Mouse (Mus musculus) C2C12 (cell line): ENCODE measurements around the gene Hs3st4. TPM values are rescaled to one million over a fixed set of nuclear protein-coding genes. Genes with fewer than 3 reads are reported as not detected.

Experiments used
- H3K27me3 ChIP-seq: one replicate; pipeline ENCODE4 v1.6.1; 2011; ENCODE audit not compliant: control insufficient read depth, insufficient read depth, insufficient read length
- H3K36me3 ChIP-seq: one replicate; pipeline ENCODE4 v1.6.1; 2011; ENCODE audit not compliant: control insufficient read depth, insufficient read depth
- H3K4me3 ChIP-seq: one replicate; pipeline ENCODE4 v1.5.1; 2011; ENCODE audit warnings: mild to moderate bottlenecking, control low read depth; ENCODE audit not compliant: poor library complexity, insufficient read depth, severe bottlenecking
- H3K79me2 ChIP-seq: one replicate; pipeline ENCODE4 v1.6.1; 2011; ENCODE audit not compliant: control insufficient read depth, insufficient read depth
- H3K79me3 ChIP-seq: one replicate; pipeline ENCODE4 v1.6.1; 2011; ENCODE audit warnings: low read depth, control low read depth
- H3ac ChIP-seq: one replicate; pipeline ENCODE3; 2011; ENCODE audit warnings: low read depth; ENCODE audit not compliant: control insufficient read depth, insufficient read length
- CEBPB ChIP-seq: IDR thresholded peaks from one replicate; pipeline ENCODE4 v1.6.1; 2011; ENCODE audit warnings: low read depth, mild to moderate bottlenecking, control low read depth, moderate library complexity
- CTCF ChIP-seq: IDR thresholded peaks from one replicate; pipeline ENCODE4 v1.5.1; 2011; ENCODE audit not compliant: control insufficient read depth, insufficient read depth, insufficient read length
- FOSL1 ChIP-seq: IDR thresholded peaks from one replicate; pipeline ENCODE4 v1.8.0; 2011; ENCODE audit warnings: mild to moderate bottlenecking, low read length; ENCODE audit not compliant: poor library complexity, insufficient read depth, severe bottlenecking
- MAX ChIP-seq: IDR thresholded peaks from one replicate; pipeline ENCODE4 v1.6.1; 2011; ENCODE audit warnings: mild to moderate bottlenecking, control low read depth
- MYOD1 ChIP-seq: IDR thresholded peaks from one replicate; pipeline ENCODE4 v1.6.1; 2011; ENCODE audit warnings: low read depth; ENCODE audit not compliant: control insufficient read depth, insufficient read length
- MYOG ChIP-seq: IDR thresholded peaks from one replicate; pipeline ENCODE4 v1.6.1; 2011; ENCODE audit not compliant: control insufficient read depth, insufficient read length; ENCODE audit errors: extremely low read depth
- USF1 ChIP-seq: IDR thresholded peaks from one replicate; pipeline ENCODE4 v1.6.1; 2011; ENCODE audit warnings: low read depth, mild to moderate bottlenecking, control low read depth, moderate library complexity
- polyA plus RNA-seq: library from polyadenylated mRNA; unstranded; fragments of >200 nt; fragmentation: generic; extraction: Trizol; gene quantifications from one replicate; pipeline ENCODE4 v1.2.1, GENCODE M21; 2012; ENCODE audit warnings: missing spikeins

The Hs3st4 gene
- polyA plus RNA-seq, 1 experiment = not detected

GRCm38 (mm10) chr7:124026908-124027307 is 44.2 kb downstream of the Hs3st4 start:
- no peak for TF ChIP-seq MYOD1
- no peak for TF ChIP-seq FOSL1
- no peak for TF ChIP-seq CTCF
- no peak for TF ChIP-seq MYOG
- no peak for TF ChIP-seq USF1
- no peak for TF ChIP-seq CEBPB
- no peak for TF ChIP-seq MAX
- H3K79me2 ChIP-seq = no peaks in the 10 kb centered on the region
- no peak overlapping the region for H3K4me3 ChIP-seq
- no peaks in the 10 kb centered on the region for H3K27me3 ChIP-seq
- H3K79me3 ChIP-seq = no peaks in the 10 kb centered on the region
- no peak overlapping the region for H3ac ChIP-seq
- no peaks in the 10 kb centered on the region for H3K36me3 ChIP-seq

- H3K79me3 ChIP-seq = no peaks in the 10 kb centered on the region
- H3K36me3 ChIP-seq = no peaks in the 10 kb centered on the region
- H3K27me3 ChIP-seq = no peaks in the 10 kb centered on the region
- no peak overlapping the region for H3ac ChIP-seq
- no peak overlapping the region for H3K4me3 ChIP-seq
- TF ChIP-seq USF1 (no peak), CTCF (no peak), MAX (no peak), MYOG (no peak), FOSL1 (no peak), MYOD1 (no peak), CEBPB (no peak)
- no peaks in the 10 kb centered on the region for H3K79me2 ChIP-seq
These were observed 49.6 kb downstream of the Hs3st4 start for GRCm38 (mm10) chr7:124032236-124032635.

- Histone ChIP-seq H3K79me2 (no peaks in the 10 kb centered on the region), H3K4me3 (no peak overlapping the region), H3K79me3 (no peaks in the 10 kb centered on the region), H3K27me3 (no peaks in the 10 kb centered on the region), H3ac (no peak overlapping the region), H3K36me3 (no peaks in the 10 kb centered on the region)
- TF ChIP-seq CTCF (no peak), MYOG (no peak), FOSL1 (no peak), MAX (no peak), CEBPB (no peak), USF1 (no peak), MYOD1 (no peak)
These were observed 50.7 kb downstream of the Hs3st4 start for GRCm38 (mm10) chr7:124033332-124033731.

- no peaks in the 10 kb centered on the region for H3K27me3 ChIP-seq
- H3K79me2 ChIP-seq = no peaks in the 10 kb centered on the region
- TF ChIP-seq USF1 (no peak), MYOD1 (no peak), CTCF (no peak), CEBPB (no peak), MYOG (no peak), FOSL1 (no peak), MAX (no peak)
- no peak overlapping the region for H3ac ChIP-seq
- H3K36me3 ChIP-seq = no peaks in the 10 kb centered on the region
- H3K4me3 ChIP-seq = no peak overlapping the region
- no peaks in the 10 kb centered on the region for H3K79me3 ChIP-seq
These were observed 54.6 kb downstream of the Hs3st4 start for GRCm38 (mm10) chr7:124037281-124037700.

GRCm38 (mm10) chr7:124039142-124039541 is 56.5 kb downstream of the Hs3st4 start:
- TF ChIP-seq CEBPB = no peak
- no peak overlapping the region for H3K4me3 ChIP-seq
- H3K27me3 ChIP-seq = no peaks in the 10 kb centered on the region
- no peaks in the 10 kb centered on the region for H3K36me3 ChIP-seq
- H3K79me3 ChIP-seq = no peaks in the 10 kb centered on the region
- no peak overlapping the region for H3ac ChIP-seq
- H3K79me2 ChIP-seq = no peaks in the 10 kb centered on the region

GRCm38 (mm10) chr7:124047382-124047781 is 64.7 kb downstream of the Hs3st4 start:
- H3K36me3 ChIP-seq = no peaks in the 10 kb centered on the region
- TF ChIP-seq MYOG = no peak
- no peak for TF ChIP-seq CEBPB
- no peak for TF ChIP-seq MYOD1
- TF ChIP-seq MAX = no peak
- TF ChIP-seq CTCF = no peak
- TF ChIP-seq USF1 = no peak
- TF ChIP-seq FOSL1 = no peak
- H3K27me3 ChIP-seq = no peaks in the 10 kb centered on the region
- no peak overlapping the region for H3K4me3 ChIP-seq
- H3ac ChIP-seq = no peak overlapping the region
- no peaks in the 10 kb centered on the region for H3K79me3 ChIP-seq
- no peaks in the 10 kb centered on the region for H3K79me2 ChIP-seq
